Mouse (Mus musculus) adrenal gland, postnatal 4 days (tissue): Measurements from ENCODE around the gene Prlh. TPM values are rescaled to one million over a fixed set of nuclear protein-coding genes. Genes with fewer than 3 reads are reported as not detected.
A peak's percentile ranks its signal among the peaks of the same experiment; 100 is the strongest.

Experiments used
- DNase-seq, 2 experiments: peaks; one replicate each; pipeline ENCODE4 v3.0.0; 2021 to 2022; ENCODE audit warnings: low spot score in 2 of 2, mixed read lengths in 2 of 2
- total RNA-seq, 2 experiments: library from RNA; stranded (reverse); gene quantifications; 2 replicates each; pipeline ENCODE4 v1.2.3; 2021

Prlh gene
- total RNA-seq, 2 experiments from 2014 or later = not detected

- no peak for DNase-seq
These were observed 1.2 kb upstream of the Prlh start for GRCm38 (mm10) chr1:90951670-90952069.

GRCm38 (mm10) chr1:90953688-90954087 lies 780 bp downstream of the Prlh start:
- no peak for DNase-seq

- peak in 1 of 2 experiments; percentile 23 for DNase-seq
These were observed 3.6 kb downstream of the Prlh start for GRCm38 (mm10) chr1:90956245-90957096.

- no peak for DNase-seq
These were observed 9.6 kb downstream of the Prlh start for GRCm38 (mm10) chr1:90962526-90962925.

GRCm38 (mm10) chr1:90962994-90963393 lies 10.1 kb downstream of the Prlh start:
- no peak for DNase-seq

- DNase-seq = peak in 1 of 2 experiments; percentile 59
These were observed 14.7 kb downstream of the Prlh start for GRCm38 (mm10) chr1:90967583-90967982.

- DNase-seq = no peak
These were observed 15.7 kb downstream of the Prlh start for GRCm38 (mm10) chr1:90968649-90969048.

- DNase-seq = no peak
These were observed 16.5 kb downstream of the Prlh start, which contains the start of gene Rab17 for GRCm38 (mm10) chr1:90969347-90969784. TSS of gene Rab17 (minus strand) at chr1:90969661.

GRCm38 (mm10) chr1:90969881-90970390 lies 17.0 kb downstream of the Prlh start:
- no peak for DNase-seq

- DNase-seq = peak; percentile 86 to 91
These were observed 20.1 kb downstream of the Prlh start for GRCm38 (mm10) chr1:90972911-90973573.

GRCm38 (mm10) chr1:90973574-90973911 lies 20.6 kb downstream of the Prlh start:
- no peak for DNase-seq

GRCm38 (mm10) chr1:90974906-90975649 lies 22.2 kb downstream of the Prlh start:
- DNase-seq = peak in 1 of 2 experiments; percentile 19

- no peak for DNase-seq
These were observed 23.1 kb downstream of the Prlh start for GRCm38 (mm10) chr1:90975960-90976359.

- no peak for DNase-seq
These were observed 27.9 kb downstream of the Prlh start for GRCm38 (mm10) chr1:90980638-90981330.

- DNase-seq = no peak
These were observed 28.4 kb downstream of the Prlh start for GRCm38 (mm10) chr1:90981346-90981745.

- no peak for DNase-seq
These were observed 43.0 kb downstream of the Prlh start for GRCm38 (mm10) chr1:90995916-90996315.

- DNase-seq = no peak
These were observed 44.2 kb downstream of the Prlh start for GRCm38 (mm10) chr1:90997136-90997535.

- no peak for DNase-seq
These were observed 44.7 kb downstream of the Prlh start for GRCm38 (mm10) chr1:90997641-90998040.

- DNase-seq = peak; percentile 32 to 35
These were observed 45.5 kb downstream of the Prlh start, which contains the start of gene Lrrfip1 for GRCm38 (mm10) chr1:90998268-90998890. TSS of gene Lrrfip1 (plus strand) at chr1:90998737.
